ENCODE assay signal across 27 mouse cellular contexts in the genomic region with DNA sequence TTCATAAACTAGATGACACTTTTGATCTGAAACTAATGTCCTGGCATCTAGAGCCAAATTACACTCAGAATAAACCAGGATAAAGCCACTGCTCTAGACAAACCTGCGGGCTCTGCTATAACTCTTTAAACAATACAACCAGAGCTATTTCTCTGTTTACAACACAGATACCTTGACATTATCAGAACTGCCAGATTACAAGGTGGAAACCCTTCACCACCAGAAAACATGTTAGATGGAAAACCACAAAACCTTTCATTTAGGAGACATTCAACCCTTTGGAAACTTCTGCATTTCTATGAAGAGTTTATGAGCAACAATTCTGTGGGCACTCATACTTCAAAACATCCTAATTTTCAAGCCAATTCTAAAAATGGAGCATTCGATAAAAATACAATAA.
"Had no signal": no experiment of that assay in that cellular context is flagged by ENCODE, and none has a peak within 500 bp of the region (broad histone marks: within the 10 kb centered on the region; RNA-seq: fewer than 3 reads in every experiment).

No protein-coding gene starts in this region.

- H3K4me1 ChIP-seq: hindbrain, embryonic 10.5 days; hindbrain, embryonic 12.5 days; intestine, embryonic 15.5 days; limb, embryonic 10.5 days; limb, embryonic 12.5 days; liver, embryonic 12.5 days had no signal

- H3K36me3 ChIP-seq: heart, embryonic 13.5 days; heart, embryonic 15.5 days; hindbrain, embryonic 10.5 days; hindbrain, embryonic 12.5 days; intestine, embryonic 15.5 days; kidney, embryonic 15.5 days; limb, embryonic 10.5 days; limb, embryonic 12.5 days; liver, embryonic 12.5 days had no signal

- DNase-seq: gastrocnemius, adult 2 months; gastrocnemius, postnatal 10 days; gastrocnemius, postnatal 25 days; heart, adult 11 months; heart, adult 2 months; heart, postnatal 14 days; heart, postnatal 36 days; kidney, adult 18-20 months; kidney, adult 8-10 months; kidney, postnatal 25 days; kidney, postnatal 4 days had no signal

- ATAC-seq: hindbrain, embryonic 16.5 days; inflammation-experienced regulatory T-cells, adult 6 months; intestine, embryonic 15.5 days; intestine, postnatal 0 days; liver, embryonic 12.5 days had no signal

- H3K9ac ChIP-seq: heart, embryonic 13.5 days; heart, embryonic 15.5 days; hindbrain, embryonic 12.5 days; hindbrain, embryonic 14.5 days; intestine, embryonic 15.5 days; kidney, embryonic 15.5 days; limb, embryonic 12.5 days; liver, embryonic 12.5 days had no signal

- H3K27me3 ChIP-seq: heart, embryonic 13.5 days; heart, embryonic 15.5 days; hindbrain, embryonic 12.5 days; intestine, embryonic 15.5 days; kidney, embryonic 15.5 days; limb, embryonic 12.5 days; liver, embryonic 12.5 days had no signal

- H3K4me3 ChIP-seq: gastrocnemius, adult 2 months; heart, adult 2 months; heart, embryonic 13.5 days; heart, embryonic 15.5 days; hindbrain, embryonic 10.5 days; hindbrain, embryonic 12.5 days; intestine, embryonic 15.5 days; kidney, embryonic 15.5 days; layer of hippocampus, adult 2 months; limb, embryonic 10.5 days; limb, embryonic 12.5 days; liver, embryonic 12.5 days had no signal

- H3K9me3 ChIP-seq: heart, embryonic 13.5 days; heart, embryonic 15.5 days; hindbrain, embryonic 10.5 days; hindbrain, embryonic 12.5 days; intestine, embryonic 15.5 days; kidney, embryonic 15.5 days; limb, embryonic 10.5 days; limb, embryonic 12.5 days; liver, embryonic 12.5 days had no signal

- H3K27ac ChIP-seq: gastrocnemius, adult 2 months; heart, adult 2 months; heart, embryonic 13.5 days; heart, embryonic 15.5 days; hindbrain, embryonic 10.5 days; hindbrain, embryonic 12.5 days; hindbrain, embryonic 14.5 days; intestine, embryonic 15.5 days; kidney, embryonic 15.5 days; kidney, postnatal 0 days; layer of hippocampus, adult 2 months; limb, embryonic 10.5 days; limb, embryonic 12.5 days; liver, embryonic 12.5 days had no signal

- H3K4me2 ChIP-seq: heart, embryonic 11.5 days; heart, embryonic 13.5 days; heart, embryonic 15.5 days; hindbrain, embryonic 12.5 days; hindbrain, embryonic 14.5 days; intestine, embryonic 15.5 days; kidney, embryonic 15.5 days; limb, embryonic 12.5 days; liver, embryonic 12.5 days had no signal
